Mouse (Mus musculus): Measurements from ENCODE around the gene Sds. TPM values are rescaled to one million over a fixed set of nuclear protein-coding genes. Genes with fewer than 3 reads are reported as not detected.
A peak's percentile ranks its signal among the peaks of the same experiment; 100 is the strongest.

Sds gene
- polyA plus RNA-seq, 1 experiment = not detected

GRCm38 (mm10) chr5:120433135-120433760, 43.1 kb upstream of the Sds start:
- TF ChIP-seq CTCF (IDR thresholded peaks at IDR 0.05; ENCODE audit: borderline replicate concordance, insufficient read depth, low read length) (no peak), POLR2A (IDR thresholded peaks at IDR 0.05; ENCODE audit: low read depth, low read length) (no peak)
- H3K27ac ChIP-seq (ENCODE audit: insufficient read depth, low read length) = no peak overlapping the region
- H3K4me3 ChIP-seq (ENCODE audit: insufficient read depth, low read length) = no peak overlapping the region
- no peaks in the 10 kb centered on the region for H3K4me1 ChIP-seq (ENCODE audit: control insufficient read depth, insufficient read depth, low read length)

DNA sequence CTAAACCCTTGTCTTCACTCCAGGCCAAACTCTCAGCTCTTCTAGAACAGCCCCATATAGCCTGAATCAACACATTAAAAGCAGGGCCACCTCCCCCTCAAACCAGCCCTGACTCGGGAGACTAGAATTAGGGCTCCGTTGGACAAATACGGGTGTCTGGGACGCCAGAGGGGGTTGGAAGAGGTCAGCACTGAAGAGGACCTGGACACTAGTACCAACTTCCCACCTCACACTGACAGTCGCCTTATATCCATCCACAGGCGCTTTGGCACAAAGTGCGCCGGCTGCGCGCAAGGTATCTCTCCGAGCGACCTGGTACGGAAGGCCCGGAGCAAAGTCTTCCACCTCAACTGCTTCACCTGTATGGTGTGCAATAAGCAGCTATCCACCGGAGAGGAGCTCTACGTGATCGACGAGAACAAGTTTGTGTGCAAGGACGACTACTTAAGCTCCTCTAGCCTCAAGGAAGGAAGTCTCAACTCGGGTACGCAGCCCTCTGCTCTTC, 42.0 kb upstream of the Sds start:
- Histone ChIP-seq H3K4me3 (ENCODE audit: insufficient read depth, low read length) (no peak overlapping the region), H3K4me1 (ENCODE audit: control insufficient read depth, insufficient read depth, low read length) (no peaks in the 10 kb centered on the region), H3K27ac (ENCODE audit: insufficient read depth, low read length) (no peak overlapping the region)
- TF ChIP-seq POLR2A (IDR thresholded peaks at IDR 0.05; ENCODE audit: low read depth, low read length) (no peak), CTCF (IDR thresholded peaks at IDR 0.05; ENCODE audit: borderline replicate concordance, insufficient read depth, low read length) (no peak)

DNA sequence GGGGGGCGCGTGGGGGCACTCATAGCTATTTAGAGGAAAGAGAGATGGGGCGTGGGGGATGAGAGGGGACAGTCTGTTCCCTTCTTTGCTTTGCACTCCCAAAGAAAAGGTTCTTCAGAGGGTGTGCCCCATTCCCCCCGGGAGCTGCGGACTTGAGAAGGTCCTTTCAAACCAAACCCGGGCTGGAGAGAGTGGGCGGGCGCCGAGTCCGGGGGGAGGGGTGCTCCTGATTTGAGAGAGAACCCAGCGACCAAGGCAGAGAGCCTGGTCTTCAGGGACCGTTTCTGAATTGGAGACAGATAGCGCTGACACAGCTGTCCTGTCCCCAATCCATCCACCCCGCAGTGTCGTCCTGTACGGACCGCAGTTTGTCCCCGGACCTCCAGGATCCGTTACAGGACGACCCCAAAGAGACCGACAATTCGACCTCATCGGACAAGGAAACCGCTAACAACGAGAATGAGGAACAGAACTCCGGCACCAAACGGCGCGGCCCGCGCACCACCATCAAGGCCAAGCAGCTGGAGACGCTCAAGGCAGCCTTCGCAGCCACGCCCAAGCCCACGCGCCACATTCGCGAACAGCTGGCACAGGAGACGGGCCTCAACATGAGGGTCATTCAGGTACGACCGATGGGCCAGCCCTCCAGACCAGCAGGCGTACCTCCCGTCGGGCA, 41.2 kb upstream of the Sds start:
- Histone ChIP-seq H3K4me3 (ENCODE audit: insufficient read depth, low read length) (no peak overlapping the region), H3K4me1 (ENCODE audit: control insufficient read depth, insufficient read depth, low read length) (no peaks in the 10 kb centered on the region), H3K27ac (ENCODE audit: insufficient read depth, low read length) (no peak overlapping the region)
- TF ChIP-seq POLR2A (IDR thresholded peaks at IDR 0.05; ENCODE audit: low read depth, low read length) = no peak
- TF ChIP-seq CTCF (IDR thresholded peaks at IDR 0.05; ENCODE audit: borderline replicate concordance, insufficient read depth, low read length) = no peak

GRCm38 (mm10) chr5:120435731-120436501, 40.4 kb upstream of the Sds start:
- no peak for TF ChIP-seq POLR2A (IDR thresholded peaks at IDR 0.05; ENCODE audit: low read depth, low read length)
- TF ChIP-seq CTCF (IDR thresholded peaks at IDR 0.05; ENCODE audit: borderline replicate concordance, insufficient read depth, low read length) = no peak
- no peaks in the 10 kb centered on the region for H3K4me1 ChIP-seq (ENCODE audit: control insufficient read depth, insufficient read depth, low read length)
- peak overlapping the region; percentile 34 for H3K4me3 ChIP-seq (ENCODE audit: insufficient read depth, low read length)
- no peak overlapping the region for H3K27ac ChIP-seq (ENCODE audit: insufficient read depth, low read length)

GRCm38 (mm10) chr5:120436885-120437495, 39.3 kb upstream of the Sds start:
- H3K4me1 ChIP-seq (ENCODE audit: control insufficient read depth, insufficient read depth, low read length) = no peaks in the 10 kb centered on the region
- H3K4me3 ChIP-seq (ENCODE audit: insufficient read depth, low read length) = no peak overlapping the region

GRCm38 (mm10) chr5:120437539-120437938, 38.8 kb upstream of the Sds start:
- Histone ChIP-seq H3K4me3 (ENCODE audit: insufficient read depth, low read length) (no peak overlapping the region), H3K27ac (ENCODE audit: insufficient read depth, low read length) (no peak overlapping the region), H3K4me1 (ENCODE audit: control insufficient read depth, insufficient read depth, low read length) (no peaks in the 10 kb centered on the region)
- TF ChIP-seq CTCF (IDR thresholded peaks at IDR 0.05; ENCODE audit: borderline replicate concordance, insufficient read depth, low read length) (no peak), POLR2A (IDR thresholded peaks at IDR 0.05; ENCODE audit: low read depth, low read length) (no peak)

More at GRCm38 (mm10) chr5:120436885-120437495, 39.3 kb upstream of the Sds start:
- H3K27ac ChIP-seq (ENCODE audit: insufficient read depth, low read length) = no peak overlapping the region
- TF ChIP-seq POLR2A (IDR thresholded peaks at IDR 0.05; ENCODE audit: low read depth, low read length) (no peak), CTCF (IDR thresholded peaks at IDR 0.05; ENCODE audit: borderline replicate concordance, insufficient read depth, low read length) (no peak)

- no peak overlapping the region for H3K4me3 ChIP-seq (ENCODE audit: insufficient read depth, low read length)
- no peak overlapping the region for H3K27ac ChIP-seq (ENCODE audit: insufficient read depth, low read length)
- H3K4me1 ChIP-seq (ENCODE audit: control insufficient read depth, insufficient read depth, low read length) = no peaks in the 10 kb centered on the region
- TF ChIP-seq CTCF (IDR thresholded peaks at IDR 0.05; ENCODE audit: borderline replicate concordance, insufficient read depth, low read length) (no peak), POLR2A (IDR thresholded peaks at IDR 0.05; ENCODE audit: low read depth, low read length) (no peak)
Measured at GRCm38 (mm10) chr5:120437986-120438385, 38.3 kb upstream of the Sds start.

- TF ChIP-seq CTCF (IDR thresholded peaks at IDR 0.05; ENCODE audit: borderline replicate concordance, insufficient read depth, low read length) = no peak
- no peak for TF ChIP-seq POLR2A (IDR thresholded peaks at IDR 0.05; ENCODE audit: low read depth, low read length)
- Histone ChIP-seq H3K4me1 (ENCODE audit: control insufficient read depth, insufficient read depth, low read length) (no peaks in the 10 kb centered on the region), H3K4me3 (ENCODE audit: insufficient read depth, low read length) (no peak overlapping the region), H3K27ac (ENCODE audit: insufficient read depth, low read length) (no peak overlapping the region)
Measured at GRCm38 (mm10) chr5:120438469-120438868, 37.9 kb upstream of the Sds start.

- Histone ChIP-seq H3K4me3 (ENCODE audit: insufficient read depth, low read length) (no peak overlapping the region), H3K27ac (ENCODE audit: insufficient read depth, low read length) (no peak overlapping the region), H3K4me1 (ENCODE audit: control insufficient read depth, insufficient read depth, low read length) (no peaks in the 10 kb centered on the region)
- TF ChIP-seq POLR2A (IDR thresholded peaks at IDR 0.05; ENCODE audit: low read depth, low read length) (no peak), CTCF (IDR thresholded peaks at IDR 0.05; ENCODE audit: borderline replicate concordance, insufficient read depth, low read length) (no peak)
Measured at GRCm38 (mm10) chr5:120438991-120439710, 37.2 kb upstream of the Sds start.
